Mouse (Mus musculus): Measurements from ENCODE around the gene Snrpd3. TPM values are rescaled to one million over a fixed set of nuclear protein-coding genes. Genes with fewer than 3 reads are reported as not detected.

The Snrpd3 gene
- polyA plus RNA-seq, 1 experiment from 2014 or later: 90.6 TPM

DNA sequence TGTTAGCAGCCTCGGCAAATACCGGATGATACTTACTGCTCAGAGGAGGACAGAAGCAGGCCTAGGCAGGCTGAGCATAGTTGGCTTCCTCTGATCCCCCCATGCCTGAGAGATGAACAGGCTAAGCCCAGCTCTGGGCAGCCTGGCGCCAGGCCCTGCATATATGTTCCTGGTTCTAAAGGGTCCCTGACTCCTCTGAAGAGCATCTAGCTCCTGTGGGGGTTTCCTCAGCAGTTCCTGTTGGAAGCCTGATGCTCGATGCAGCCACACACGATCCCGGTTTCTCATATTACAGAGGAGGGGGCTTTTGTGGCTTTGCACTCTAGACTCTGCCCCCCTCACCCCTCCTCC is 43.2 kb downstream of the Snrpd3 start:
- peak overlapping the region; percentile 58 to 63; a peak in 3 of 4 replicates for H3K4me3 ChIP-seq (ENCODE audit: control insufficient read depth in 1 of 2, insufficient read depth in 1 of 2, low read depth in 1 of 2, low read length in 2 of 2)
- peak overlapping the region; percentile 72; the same call in 1 of the 2 replicates for H3K9ac ChIP-seq (ENCODE audit: low read length)
- H3K27me3 ChIP-seq (ENCODE audit: control insufficient read depth, insufficient read depth, low read length): peaks cover 47% of the 10 kb centered on the region
- H3K27ac ChIP-seq (replicated peaks in 1 of 2; ENCODE audit: control insufficient read depth in 1 of 2, insufficient read depth in 1 of 2, low read depth in 2 of 2, low read length in 2 of 2): no peak overlapping the region
- no peaks in the 10 kb centered on the region for H3K9me3 ChIP-seq (ENCODE audit: control insufficient read depth, low read length)
- H3K4me2 ChIP-seq (ENCODE audit: low read length): peak overlapping the region; percentile 99
- ATAC-seq (ENCODE audit: insufficient number of reproducible peaks, insufficient read depth, low FRiP score, low read depth): no peak
- WGBS: 19% methylated on average over 6 of the region's 6 CpGs
- peaks cover 15 to 32% of the 10 kb centered on the region in 2 experiments for H3K4me1 ChIP-seq (ENCODE audit: control insufficient read depth in 2 of 2, insufficient read depth in 2 of 2, low read length in 2 of 2)
- H3K36me3 ChIP-seq (ENCODE audit: control insufficient read depth, insufficient read depth, low read length): no peaks in the 10 kb centered on the region

DNA sequence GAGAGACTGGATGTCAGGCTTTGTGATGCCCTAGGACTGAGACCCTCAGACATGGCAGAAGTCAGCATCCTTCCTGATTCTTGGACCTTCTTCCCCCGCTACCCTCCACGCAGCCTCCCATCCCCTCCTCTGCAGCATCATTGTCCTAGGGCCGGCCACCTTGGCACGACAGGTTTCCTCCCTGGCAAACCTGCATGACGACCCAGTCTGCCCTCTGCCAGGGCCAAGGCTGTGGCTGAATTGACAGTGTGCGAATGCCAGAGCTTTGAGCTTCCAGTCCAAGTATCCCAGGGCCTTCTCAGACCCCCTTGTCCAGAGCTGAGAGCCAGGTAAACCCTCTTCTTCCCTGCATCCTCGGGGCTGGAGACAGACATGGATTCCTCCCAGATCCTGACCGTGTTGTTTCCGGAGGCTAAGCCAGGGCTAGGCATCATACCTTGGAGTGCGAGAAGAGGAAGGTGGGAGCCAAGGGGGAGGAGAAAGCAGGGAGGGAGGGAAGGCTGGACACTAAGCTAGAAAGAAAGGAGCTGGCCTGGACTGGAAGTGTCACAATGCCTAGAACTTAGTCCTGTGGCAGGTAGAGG is 43.8 kb downstream of the Snrpd3 start, which contains the start of gene Ggt1:
TSS of gene Ggt1 (plus strand) at position 534 of the 584 bp plus-strand sequence.
- H3K4me2 ChIP-seq (ENCODE audit: low read length): peak within 1 kb of the TSS; percentile 99
- no peaks in the 10 kb centered on the region for H3K9me3 ChIP-seq (ENCODE audit: control insufficient read depth, low read length)
- H3K36me3 ChIP-seq (ENCODE audit: control insufficient read depth, insufficient read depth, low read length): no peaks in the 10 kb centered on the region
- H3K27me3 ChIP-seq (ENCODE audit: control insufficient read depth, insufficient read depth, low read length): peaks cover 47% of the 10 kb centered on the region
- no peak within 1 kb of the TSS for H3K27ac ChIP-seq (replicated peaks in 1 of 2; ENCODE audit: control insufficient read depth in 1 of 2, insufficient read depth in 1 of 2, low read depth in 2 of 2, low read length in 2 of 2)
- H3K4me1 ChIP-seq (ENCODE audit: control insufficient read depth in 2 of 2, insufficient read depth in 2 of 2, low read length in 2 of 2): peaks cover 10 to 25% of the 10 kb centered on the region in 2 experiments
- H3K4me3 ChIP-seq (ENCODE audit: control insufficient read depth in 1 of 2, insufficient read depth in 1 of 2, low read depth in 1 of 2, low read length in 2 of 2): peak within 1 kb of the TSS in 1 of 2 experiments; percentile 63; a peak in 2 of 4 replicates
- H3K9ac ChIP-seq (ENCODE audit: low read length): no peak within 1 kb of the TSS; the same call in 1 of the 2 replicates
- WGBS: 49% methylated on average over 10 of the region's 10 CpGs
- no peak for ATAC-seq (ENCODE audit: insufficient number of reproducible peaks, insufficient read depth, low FRiP score, low read depth)

DNA sequence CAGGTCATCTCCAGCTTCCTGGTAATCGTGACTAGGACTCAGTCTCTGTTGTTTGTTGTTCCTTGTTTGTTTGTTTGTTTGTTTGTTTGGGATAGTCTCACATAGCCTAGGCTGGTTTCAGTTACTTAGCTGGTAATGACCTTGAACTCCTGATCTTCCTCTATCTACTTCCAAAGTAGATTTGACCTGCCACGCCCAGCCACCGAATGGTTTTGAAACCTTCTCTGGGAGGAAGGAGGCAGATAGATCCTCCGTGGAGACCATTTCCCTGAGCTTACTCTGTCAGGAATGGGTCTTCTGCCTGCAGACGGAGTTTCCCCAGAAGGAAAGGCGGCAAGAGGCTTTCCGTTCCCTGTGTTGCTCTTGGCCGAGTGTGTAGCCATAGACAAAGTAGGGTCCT is 45.2 kb downstream of the Snrpd3 start:
- H3K4me1 ChIP-seq (ENCODE audit: control insufficient read depth in 2 of 2, insufficient read depth in 2 of 2, low read length in 2 of 2): peaks cover 3 to 15% of the 10 kb centered on the region in 2 experiments
- H3K27me3 ChIP-seq (ENCODE audit: control insufficient read depth, insufficient read depth, low read length): peaks cover 47% of the 10 kb centered on the region
- no peak overlapping the region for H3K4me3 ChIP-seq (ENCODE audit: control insufficient read depth in 1 of 2, insufficient read depth in 1 of 2, low read depth in 1 of 2, low read length in 2 of 2)
- H3K27ac ChIP-seq (replicated peaks in 1 of 2; ENCODE audit: control insufficient read depth in 1 of 2, insufficient read depth in 1 of 2, low read depth in 2 of 2, low read length in 2 of 2): no peak overlapping the region
- no peaks in the 10 kb centered on the region for H3K9me3 ChIP-seq (ENCODE audit: control insufficient read depth, low read length)
- no peaks in the 10 kb centered on the region for H3K36me3 ChIP-seq (ENCODE audit: control insufficient read depth, insufficient read depth, low read length)
- no peak overlapping the region for H3K4me2 ChIP-seq (ENCODE audit: low read length)
- no peak overlapping the region for H3K9ac ChIP-seq (ENCODE audit: low read length)
- no peak for ATAC-seq (ENCODE audit: insufficient number of reproducible peaks, insufficient read depth, low FRiP score, low read depth)
- WGBS: 69% methylated on average over 8 of the region's 8 CpGs

DNA sequence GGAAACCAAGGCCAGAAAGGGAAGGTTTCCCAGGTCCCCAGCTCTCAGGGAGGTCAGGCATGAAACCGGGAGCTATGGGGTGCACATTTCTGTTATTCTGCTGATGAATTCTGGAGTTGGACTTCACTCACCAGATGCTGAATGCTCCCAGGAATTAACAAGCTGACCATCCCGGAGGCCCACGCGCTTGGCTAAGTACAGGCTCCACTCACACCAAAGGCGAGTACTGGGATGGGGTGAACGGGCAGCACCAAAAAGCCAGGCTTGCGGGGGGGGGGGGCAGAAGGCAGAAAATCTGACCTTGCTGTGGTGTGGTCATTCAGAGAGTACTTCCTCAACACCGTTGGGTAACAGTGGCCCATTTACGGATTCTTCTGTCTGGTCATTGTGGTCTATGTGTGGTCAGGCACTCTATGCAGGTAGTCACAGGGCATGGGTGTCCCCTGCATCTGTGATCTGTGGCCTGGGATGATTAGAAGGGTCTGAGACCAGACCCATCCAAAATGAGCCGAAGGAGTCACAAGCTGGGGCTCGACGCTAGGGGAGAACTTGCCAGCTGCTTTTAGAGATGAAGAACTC is 47.4 kb downstream of the Snrpd3 start:
- no peak for ATAC-seq (ENCODE audit: insufficient number of reproducible peaks, insufficient read depth, low FRiP score, low read depth)
- Histone ChIP-seq H3K4me3 (ENCODE audit: control insufficient read depth in 1 of 2, insufficient read depth in 1 of 2, low read depth in 1 of 2, low read length in 2 of 2) (no peak overlapping the region), H3K27me3 (ENCODE audit: control insufficient read depth, insufficient read depth, low read length) (peaks cover 47% of the 10 kb centered on the region), H3K4me2 (ENCODE audit: low read length) (no peak overlapping the region), H3K4me1 (ENCODE audit: control insufficient read depth in 2 of 2, insufficient read depth in 2 of 2, low read length in 2 of 2) (peaks cover 5 to 16% of the 10 kb centered on the region in 2 experiments; a peak in 3 of 4 replicates), H3K9ac (ENCODE audit: low read length) (no peak overlapping the region), H3K9me3 (ENCODE audit: control insufficient read depth, low read length) (no peaks in the 10 kb centered on the region), H3K27ac (replicated peaks in 1 of 2; ENCODE audit: control insufficient read depth in 1 of 2, insufficient read depth in 1 of 2, low read depth in 2 of 2, low read length in 2 of 2) (no peak overlapping the region), H3K36me3 (ENCODE audit: control insufficient read depth, insufficient read depth, low read length) (no peaks in the 10 kb centered on the region)
- WGBS: 82% methylated on average over 12 of the region's 12 CpGs

DNA sequence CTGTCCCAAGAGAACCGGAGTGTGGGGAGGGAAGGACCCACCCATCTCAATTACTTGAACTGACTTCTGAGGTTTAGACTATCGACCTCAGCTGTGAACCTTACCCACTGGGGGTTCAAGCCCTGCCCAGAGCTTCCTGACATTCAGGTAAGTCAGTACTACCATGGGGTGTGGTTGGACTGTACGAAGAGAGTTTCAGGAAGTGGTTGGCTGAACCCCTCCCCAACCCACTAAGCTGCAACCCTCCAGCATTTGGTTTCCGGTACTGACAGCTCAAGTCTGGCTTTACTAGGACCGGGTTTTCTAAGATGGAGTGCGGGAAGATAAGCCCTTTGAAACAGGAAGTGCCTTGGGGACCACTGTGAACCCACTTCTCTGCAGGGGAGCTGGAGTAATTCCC is 48.1 kb downstream of the Snrpd3 start:
- Histone ChIP-seq H3K4me3 (ENCODE audit: control insufficient read depth in 1 of 2, insufficient read depth in 1 of 2, low read depth in 1 of 2, low read length in 2 of 2) (no peak overlapping the region), H3K27ac (replicated peaks in 1 of 2; ENCODE audit: control insufficient read depth in 1 of 2, insufficient read depth in 1 of 2, low read depth in 2 of 2, low read length in 2 of 2) (no peak overlapping the region), H3K9me3 (ENCODE audit: control insufficient read depth, low read length) (no peaks in the 10 kb centered on the region), H3K9ac (ENCODE audit: low read length) (no peak overlapping the region), H3K4me1 (ENCODE audit: control insufficient read depth in 2 of 2, insufficient read depth in 2 of 2, low read length in 2 of 2) (peaks cover 5 to 10% of the 10 kb centered on the region in 2 experiments; a peak in 2 of 4 replicates), H3K27me3 (ENCODE audit: control insufficient read depth, insufficient read depth, low read length) (peaks cover 41% of the 10 kb centered on the region), H3K4me2 (ENCODE audit: low read length) (no peak overlapping the region), H3K36me3 (ENCODE audit: control insufficient read depth, insufficient read depth, low read length) (no peaks in the 10 kb centered on the region)
- WGBS: 52% methylated on average over 6 of the region's 6 CpGs
- ATAC-seq (ENCODE audit: insufficient number of reproducible peaks, insufficient read depth, low FRiP score, low read depth): no peak

DNA sequence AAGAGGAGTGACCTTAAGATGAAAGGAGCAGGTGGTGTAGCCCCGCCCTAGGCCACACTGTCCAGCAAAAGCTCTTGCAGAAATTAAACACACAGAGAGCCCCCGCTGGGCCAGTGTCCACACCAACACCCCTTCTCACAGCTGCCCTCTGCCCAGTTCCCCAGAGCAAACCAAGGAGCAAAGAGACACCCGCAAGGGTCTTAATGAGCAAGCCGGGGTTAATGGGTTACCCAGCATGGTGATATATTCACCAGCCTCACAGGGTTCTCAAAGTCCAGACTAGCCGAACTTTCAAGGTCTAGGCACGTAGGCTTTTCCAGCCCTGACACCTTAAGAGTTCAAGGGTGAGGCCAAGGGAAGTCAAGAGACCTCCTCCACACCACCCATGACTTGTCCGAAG is 48.6 kb downstream of the Snrpd3 start:
- H3K27ac ChIP-seq (replicated peaks in 1 of 2; ENCODE audit: control insufficient read depth in 1 of 2, insufficient read depth in 1 of 2, low read depth in 2 of 2, low read length in 2 of 2): no peak overlapping the region
- WGBS: 85% methylated on average over 7 of the region's 7 CpGs
- H3K9ac ChIP-seq (ENCODE audit: low read length): no peak overlapping the region
- peaks cover 5 to 8% of the 10 kb centered on the region in 2 experiments; a peak in 1 of 4 replicates for H3K4me1 ChIP-seq (ENCODE audit: control insufficient read depth in 2 of 2, insufficient read depth in 2 of 2, low read length in 2 of 2)
- peaks cover 36% of the 10 kb centered on the region for H3K27me3 ChIP-seq (ENCODE audit: control insufficient read depth, insufficient read depth, low read length)
- no peaks in the 10 kb centered on the region for H3K9me3 ChIP-seq (ENCODE audit: control insufficient read depth, low read length)
- H3K4me2 ChIP-seq (ENCODE audit: low read length): no peak overlapping the region
- H3K4me3 ChIP-seq (ENCODE audit: control insufficient read depth in 1 of 2, insufficient read depth in 1 of 2, low read depth in 1 of 2, low read length in 2 of 2): no peak overlapping the region
- ATAC-seq (ENCODE audit: insufficient number of reproducible peaks, insufficient read depth, low FRiP score, low read depth): no peak
- H3K36me3 ChIP-seq (ENCODE audit: control insufficient read depth, insufficient read depth, low read length): no peaks in the 10 kb centered on the region

DNA sequence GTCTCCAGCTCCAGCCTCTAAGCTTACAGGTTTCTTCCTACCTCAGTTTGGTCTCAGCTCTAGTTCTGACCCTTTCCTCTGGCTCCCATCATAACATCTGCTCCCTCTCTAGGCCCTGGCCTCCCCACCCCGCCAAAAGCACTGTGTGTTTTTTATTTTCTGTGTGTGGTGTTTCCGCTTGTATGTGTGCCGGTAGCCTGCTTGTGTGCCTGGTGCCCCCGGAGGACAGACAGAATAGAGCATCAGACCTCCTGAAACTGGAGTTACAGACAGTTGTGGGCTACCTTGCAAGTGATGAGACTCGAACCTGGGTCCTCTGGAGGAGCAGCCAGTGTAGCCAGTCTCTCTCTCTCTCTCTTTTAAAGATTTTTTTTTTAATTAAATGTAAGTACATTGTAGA is 49.0 kb downstream of the Snrpd3 start:
- no peak overlapping the region for H3K4me2 ChIP-seq (ENCODE audit: low read length)
- H3K4me1 ChIP-seq (ENCODE audit: control insufficient read depth in 2 of 2, insufficient read depth in 2 of 2, low read length in 2 of 2): peaks cover 5 to 8% of the 10 kb centered on the region in 2 experiments; a peak in 1 of 4 replicates
- no peak overlapping the region for H3K9ac ChIP-seq (ENCODE audit: low read length)
- 78% methylated on average over 5 of the region's 5 CpGs for WGBS
- no peak overlapping the region for H3K4me3 ChIP-seq (ENCODE audit: control insufficient read depth in 1 of 2, insufficient read depth in 1 of 2, low read depth in 1 of 2, low read length in 2 of 2)
- H3K27ac ChIP-seq (replicated peaks in 1 of 2; ENCODE audit: control insufficient read depth in 1 of 2, insufficient read depth in 1 of 2, low read depth in 2 of 2, low read length in 2 of 2): no peak overlapping the region
- ATAC-seq (ENCODE audit: insufficient number of reproducible peaks, insufficient read depth, low FRiP score, low read depth): no peak
- H3K36me3 ChIP-seq (ENCODE audit: control insufficient read depth, insufficient read depth, low read length): no peaks in the 10 kb centered on the region
- H3K9me3 ChIP-seq (ENCODE audit: control insufficient read depth, low read length): no peaks in the 10 kb centered on the region
- peaks cover 32% of the 10 kb centered on the region for H3K27me3 ChIP-seq (ENCODE audit: control insufficient read depth, insufficient read depth, low read length)
